Mouse (Mus musculus) heart, postnatal 0 days (tissue): Measurements from ENCODE around the gene Large1. TPM values are rescaled to one million over a fixed set of nuclear protein-coding genes. Genes with fewer than 3 reads are reported as not detected.

Experiments used
- ATAC-seq: fragments of 200-750 bp; cut with Nextera tagmentation; 2 replicates; pipeline ENCODE4 v1.8.0; 2017; ENCODE audit warnings: low read depth, moderate number of reproducible peaks, moderate library complexity; ENCODE audit not compliant: insufficient read depth
- DNase-seq: peaks from one replicate; pipeline ENCODE4 v3.0.0-alpha.2; 2016; ENCODE audit warnings: low spot score
- H3K27ac ChIP-seq: fragments of 300-500 bp; sonication (generic); 2 replicates; pipeline ENCODE4 v1.5.1; 2014; ENCODE audit warnings: low read depth, mild to moderate bottlenecking
- H3K27me3 ChIP-seq: fragments of 300-500 bp; sonication (generic); 2 replicates; pipeline ENCODE4 v1.6.1; 2014; ENCODE audit warnings: low read length, mixed read lengths; ENCODE audit not compliant: control insufficient read depth, insufficient read depth
- H3K36me3 ChIP-seq: fragments of 300-500 bp; sonication (generic); replicated peaks from 2 replicates; pipeline ENCODE4 v1.6.1; 2014; ENCODE audit warnings: low read length, mixed read lengths; ENCODE audit not compliant: control insufficient read depth, insufficient read depth
- H3K4me1 ChIP-seq: fragments of 300-500 bp; sonication (generic); 2 replicates; pipeline ENCODE4 v1.6.1; 2014; ENCODE audit warnings: antibody characterized with exemption; ENCODE audit not compliant: control insufficient read depth, insufficient read depth
- H3K4me2 ChIP-seq: fragments of 300-500 bp; sonication (generic); 2 replicates; pipeline ENCODE4 v1.6.1; 2014; ENCODE audit warnings: low read depth, mild to moderate bottlenecking, low read length, moderate library complexity
- H3K4me3 ChIP-seq: fragments of 300-500 bp; sonication (generic); 2 replicates; pipeline ENCODE4 v1.5.1; 2014; ENCODE audit warnings: low read depth, low read length
- H3K9ac ChIP-seq: fragments of 300-500 bp; sonication (generic); replicated peaks from 2 replicates; pipeline ENCODE4 v1.6.1; 2014; ENCODE audit warnings: low read depth, low read length, mixed read lengths
- H3K9me3 ChIP-seq: fragments of 300-500 bp; sonication (generic); replicated peaks from 2 replicates; pipeline ENCODE4 v1.6.1; 2016; ENCODE audit warnings: low read length; ENCODE audit not compliant: control insufficient read depth
- CTCF ChIP-seq: IDR thresholded peaks from 2 replicates; pipeline ENCODE4 v1.5.1; 2016; ENCODE audit warnings: antibody characterized with exemption, control low read depth, low read depth
- EP300 ChIP-seq: IDR thresholded peaks from 2 replicates; pipeline ENCODE4 v1.6.1; 2016; ENCODE audit warnings: antibody characterized with exemption, low read depth
- WGBS: fragments of 180-500 bp; shearing (Covaris S2); extraction: QIAGEN DNeasy Blood & Tissue Kit; methylation state at CpG from one replicate; pipeline ENCODE4 v1.1.7; 2014; 5-methylcytosine and 5-hydroxymethylcytosine counted together
- polyA plus RNA-seq: library from polyadenylated mRNA; unstranded; fragments of >200 nt; fragmentation: Nextera tagmentation; extraction: Ambion mirVana; gene quantifications from 2 replicates; pipeline ENCODE4 v1.2.1, GENCODE M21; 2015
- total RNA-seq: library from RNA; depleted of rRNA; stranded (reverse); fragments of >200 nt; gene quantifications from 2 replicates; pipeline ENCODE4 v1.2.3, GENCODE M21; 2014; ENCODE audit warnings: low replicate concordance

Large1 gene
- total and polyA plus RNA-seq, 2 experiments from 2014 or later = 5.9 to 41.0 TPM

GRCm38 (mm10) chr8:73310471-73310870 lies 42.9 kb downstream of the Large1 start:
- TF ChIP-seq CTCF = no peak
- no peak for TF ChIP-seq EP300
- Histone ChIP-seq H3K4me1 (peaks cover 47% of the 10 kb centered on the region), H3K4me2 (no peak overlapping the region), H3K4me3 (no peak overlapping the region), H3K9ac (no peak overlapping the region), H3K36me3 (no peaks in the 10 kb centered on the region), H3K9me3 (no peaks in the 10 kb centered on the region), H3K27ac (no peak overlapping the region), H3K27me3 (no peaks in the 10 kb centered on the region)
- ATAC-seq (no peak), DNase-seq (no peak)
- 93% methylated on average over 1 of the region's 1 CpGs for WGBS

GRCm38 (mm10) chr8:73310036-73310435 lies 43.3 kb downstream of the Large1 start:
- Histone ChIP-seq H3K36me3 (no peaks in the 10 kb centered on the region), H3K9me3 (no peaks in the 10 kb centered on the region), H3K4me1 (peaks cover 47% of the 10 kb centered on the region), H3K9ac (no peak overlapping the region), H3K4me2 (no peak overlapping the region), H3K27ac (no peak overlapping the region), H3K27me3 (no peaks in the 10 kb centered on the region), H3K4me3 (no peak overlapping the region)
- TF ChIP-seq EP300 (no peak), CTCF (no peak)
- no peak for ATAC-seq
- DNase-seq = no peak

GRCm38 (mm10) chr8:73303907-73304306 lies 49.4 kb downstream of the Large1 start:
- H3K27me3 ChIP-seq = no peaks in the 10 kb centered on the region
- ATAC-seq (no peak), DNase-seq (no peak)
- no peak overlapping the region for H3K4me3 ChIP-seq
- H3K4me1 ChIP-seq = peaks cover 14% of the 10 kb centered on the region; the same call in 1 of the 2 replicates
- TF ChIP-seq CTCF (no peak), EP300 (no peak)
- no peak overlapping the region for H3K9ac ChIP-seq
- 51% methylated on average over 4 of the region's 4 CpGs for WGBS
- H3K4me2 ChIP-seq = no peak overlapping the region
- H3K27ac ChIP-seq = no peak overlapping the region
- H3K9me3 ChIP-seq = no peaks in the 10 kb centered on the region
- H3K36me3 ChIP-seq = no peaks in the 10 kb centered on the region

GRCm38 (mm10) chr8:73302947-73303346 lies 50.4 kb downstream of the Large1 start:
- Histone ChIP-seq H3K4me3 (no peak overlapping the region), H3K4me2 (no peak overlapping the region), H3K9me3 (no peaks in the 10 kb centered on the region), H3K27ac (no peak overlapping the region), H3K4me1 (peaks cover 10% of the 10 kb centered on the region; the same call in 1 of the 2 replicates), H3K9ac (no peak overlapping the region), H3K27me3 (no peaks in the 10 kb centered on the region), H3K36me3 (no peaks in the 10 kb centered on the region)
- no peak for DNase-seq
- WGBS = 71% methylated on average over 3 of the region's 3 CpGs
- no peak for TF ChIP-seq CTCF
- TF ChIP-seq EP300 = no peak
- ATAC-seq = no peak

- no peaks in the 10 kb centered on the region for H3K9me3 ChIP-seq
Observed at GRCm38 (mm10) chr8:73295531-73295930, 57.8 kb downstream of the Large1 start.

GRCm38 (mm10) chr8:73293655-73294054 lies 59.7 kb downstream of the Large1 start:
- Histone ChIP-seq H3K4me3 (no peak overlapping the region), H3K4me1 (peaks cover 7% of the 10 kb centered on the region; the same call in 1 of the 2 replicates), H3K27me3 (no peaks in the 10 kb centered on the region), H3K36me3 (no peaks in the 10 kb centered on the region), H3K27ac (no peak overlapping the region), H3K4me2 (no peak overlapping the region), H3K9ac (no peak overlapping the region), H3K9me3 (no peaks in the 10 kb centered on the region)
- 74% methylated on average over 2 of the region's 2 CpGs for WGBS
- ATAC-seq = no peak
- no peak for TF ChIP-seq CTCF
- TF ChIP-seq EP300 = no peak
- no peak for DNase-seq

More at GRCm38 (mm10) chr8:73295531-73295930, 57.8 kb downstream of the Large1 start:
- no peak overlapping the region for H3K27ac ChIP-seq
- TF ChIP-seq CTCF (no peak), EP300 (no peak)
- ATAC-seq = no peak
- H3K4me2 ChIP-seq = no peak overlapping the region
- H3K4me1 ChIP-seq = peaks cover 6% of the 10 kb centered on the region; the same call in 1 of the 2 replicates
- no peak overlapping the region for H3K9ac ChIP-seq
- H3K36me3 ChIP-seq = no peaks in the 10 kb centered on the region
- no peaks in the 10 kb centered on the region for H3K27me3 ChIP-seq
- no peak overlapping the region for H3K4me3 ChIP-seq
- DNase-seq = no peak
